Mouse (Mus musculus): ENCODE measurements around the gene Trit1. TPM values are rescaled to one million over a fixed set of nuclear protein-coding genes. Genes with fewer than 3 reads are reported as not detected.
"Not testable (repeated sequence)": the region's sequence is repeated elsewhere in the genome, so short reads cannot be mapped to it uniquely, and the experiment has no call there.

Trit1 gene
- total and polyA plus RNA-seq, 3 experiments, result 2.4 to 5.5 (median 5.4) TPM

DNA sequence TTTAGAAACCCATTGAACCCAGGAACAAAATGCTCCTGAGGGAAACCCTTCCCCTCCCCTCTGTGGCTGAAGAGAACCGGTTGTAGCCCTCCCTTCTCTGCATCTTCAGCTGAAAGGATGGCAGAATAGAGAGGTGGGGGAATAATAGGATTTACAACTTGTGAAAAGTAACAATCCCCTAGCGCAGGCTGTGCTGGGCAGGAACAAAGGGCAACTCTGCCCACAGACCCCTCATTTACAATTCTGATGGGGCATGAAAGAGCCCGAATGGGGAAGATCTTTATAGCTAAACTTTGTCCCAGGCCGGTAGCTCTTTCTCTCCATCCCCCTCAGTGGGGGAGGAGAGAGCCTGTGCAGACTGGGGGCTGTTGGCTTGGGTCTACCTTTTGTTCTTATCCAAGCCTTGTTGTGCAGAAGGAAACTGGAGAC, 17.1 kb upstream of the Trit1 start:
- no peak for TF ChIP-seq EP300 (IDR thresholded peaks at IDR 0.05; ENCODE audit: insufficient read depth, low read depth, low read length)
- no peak for TF ChIP-seq POLR2A (IDR thresholded peaks at IDR 0.05; ENCODE audit: insufficient read depth, low read depth, low read length)
- no peaks in the 10 kb centered on the region for H3K79me2 ChIP-seq (replicated peaks; ENCODE audit: control insufficient read depth, insufficient read depth, low read length)
- no peak overlapping the region for H3K4me3 ChIP-seq
- no peak overlapping the region for H3K27ac ChIP-seq
- 34% methylated on average over 4 of the region's 4 CpGs for WGBS
- no peak overlapping the region for H3K9ac ChIP-seq (ENCODE audit: low read depth, low read length)
- no peaks in the 10 kb centered on the region for H3K4me1 ChIP-seq (ENCODE audit: control insufficient read depth, insufficient read depth, low read length)
- intact Hi-C loops (cut with DNase I), result no loop called here
- H3K36me3 ChIP-seq (ENCODE audit: control insufficient read depth, insufficient read depth, low read length), result no peaks in the 10 kb centered on the region
- no peak for DNase-seq
- peaks cover 6% of the 10 kb centered on the region; the same call in 1 of the 2 replicates for H3K27me3 ChIP-seq (ENCODE audit: control insufficient read depth, insufficient read depth, low read length)

DNA sequence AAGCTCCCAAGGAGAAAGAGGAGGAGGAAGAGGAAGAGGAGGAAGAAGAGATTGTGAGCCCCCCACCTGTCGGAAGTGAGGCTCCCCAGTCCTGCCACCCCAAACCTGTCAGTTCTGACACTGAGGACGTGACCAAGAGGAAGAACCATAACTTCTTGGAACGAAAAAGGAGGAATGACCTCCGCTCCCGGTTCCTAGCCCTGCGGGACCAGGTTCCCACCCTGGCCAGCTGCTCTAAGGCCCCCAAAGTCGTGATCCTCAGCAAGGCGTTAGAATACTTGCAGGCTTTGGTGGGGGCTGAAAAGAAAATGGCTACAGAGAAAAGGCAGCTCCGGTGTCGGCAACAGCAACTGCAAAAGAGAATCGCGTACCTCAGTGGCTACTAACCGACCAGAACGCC, 16.3 kb upstream of the Trit1 start:
- Histone ChIP-seq H3K27me3 (ENCODE audit: control insufficient read depth, insufficient read depth, low read length) (peaks cover 6% of the 10 kb centered on the region; the same call in 1 of the 2 replicates), H3K79me2 (replicated peaks; ENCODE audit: control insufficient read depth, insufficient read depth, low read length) (no peaks in the 10 kb centered on the region), H3K4me1 (ENCODE audit: control insufficient read depth, insufficient read depth, low read length) (no peaks in the 10 kb centered on the region), H3K27ac (no peak overlapping the region), H3K36me3 (ENCODE audit: control insufficient read depth, insufficient read depth, low read length) (no peaks in the 10 kb centered on the region), H3K4me3 (no peak overlapping the region), H3K9ac (ENCODE audit: low read depth, low read length) (no peak overlapping the region)
- intact Hi-C loops (cut with DNase I), result no loop called here
- WGBS, result 70% methylated on average over 14 of the region's 14 CpGs
- TF ChIP-seq POLR2A (IDR thresholded peaks at IDR 0.05; ENCODE audit: insufficient read depth, low read depth, low read length) (no peak), EP300 (IDR thresholded peaks at IDR 0.05; ENCODE audit: insufficient read depth, low read depth, low read length) (no peak), CTCF (IDR thresholded peaks at IDR 0.05) (no peak)
- DNase-seq, result no peak

DNA sequence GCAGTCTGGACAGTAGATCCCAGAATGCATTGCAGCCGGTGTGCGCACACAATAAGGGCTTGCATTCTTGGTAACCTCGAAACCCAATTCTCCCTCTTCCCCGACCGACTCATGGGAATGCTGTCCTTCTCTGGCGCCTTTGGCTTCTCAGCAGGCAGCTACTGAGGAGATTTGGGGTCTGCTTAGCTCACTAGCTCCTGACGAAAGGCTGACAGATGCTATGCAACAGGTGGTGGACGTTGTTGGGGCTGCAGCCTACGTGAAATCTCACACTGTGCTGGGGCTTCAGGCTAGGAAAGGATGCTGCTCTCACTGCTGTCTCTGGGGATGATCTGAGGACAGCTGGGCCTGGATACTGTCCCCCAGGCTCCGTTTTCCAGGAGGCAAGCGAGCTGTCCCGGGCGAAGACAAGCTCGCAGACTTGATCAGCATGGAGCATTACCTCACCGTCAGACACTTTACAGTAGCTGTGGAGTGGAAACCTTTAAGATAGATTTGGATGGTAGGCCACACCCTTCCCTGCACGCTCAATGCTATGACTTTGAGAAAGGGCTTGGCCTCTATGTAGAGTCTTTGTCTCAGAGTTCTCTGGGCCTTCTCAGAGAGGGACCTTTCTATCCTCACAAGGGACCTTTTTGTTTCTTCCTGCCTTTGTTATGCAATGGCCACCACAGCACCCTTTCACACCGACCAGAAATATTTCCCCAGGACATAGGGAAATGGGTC, 15.6 kb upstream of the Trit1 start:
- Histone ChIP-seq H3K4me1 (ENCODE audit: control insufficient read depth, insufficient read depth, low read length) (no peaks in the 10 kb centered on the region), H3K9ac (ENCODE audit: low read depth, low read length) (no peak overlapping the region), H3K4me3 (no peak overlapping the region), H3K36me3 (ENCODE audit: control insufficient read depth, insufficient read depth, low read length) (no peaks in the 10 kb centered on the region), H3K79me2 (replicated peaks; ENCODE audit: control insufficient read depth, insufficient read depth, low read length) (no peaks in the 10 kb centered on the region), H3K27ac (no peak overlapping the region), H3K27me3 (ENCODE audit: control insufficient read depth, insufficient read depth, low read length) (peaks cover 5% of the 10 kb centered on the region; the same call in 1 of the 2 replicates)
- intact Hi-C loops (cut with DNase I), result no loop called here
- WGBS, result 51% methylated on average over 17 of the region's 17 CpGs
- no peak for DNase-seq
- TF ChIP-seq EP300 (IDR thresholded peaks at IDR 0.05; ENCODE audit: insufficient read depth, low read depth, low read length), result no peak
- no peak for TF ChIP-seq CTCF (IDR thresholded peaks at IDR 0.05)
- TF ChIP-seq POLR2A (IDR thresholded peaks at IDR 0.05; ENCODE audit: insufficient read depth, low read depth, low read length), result no peak

DNA sequence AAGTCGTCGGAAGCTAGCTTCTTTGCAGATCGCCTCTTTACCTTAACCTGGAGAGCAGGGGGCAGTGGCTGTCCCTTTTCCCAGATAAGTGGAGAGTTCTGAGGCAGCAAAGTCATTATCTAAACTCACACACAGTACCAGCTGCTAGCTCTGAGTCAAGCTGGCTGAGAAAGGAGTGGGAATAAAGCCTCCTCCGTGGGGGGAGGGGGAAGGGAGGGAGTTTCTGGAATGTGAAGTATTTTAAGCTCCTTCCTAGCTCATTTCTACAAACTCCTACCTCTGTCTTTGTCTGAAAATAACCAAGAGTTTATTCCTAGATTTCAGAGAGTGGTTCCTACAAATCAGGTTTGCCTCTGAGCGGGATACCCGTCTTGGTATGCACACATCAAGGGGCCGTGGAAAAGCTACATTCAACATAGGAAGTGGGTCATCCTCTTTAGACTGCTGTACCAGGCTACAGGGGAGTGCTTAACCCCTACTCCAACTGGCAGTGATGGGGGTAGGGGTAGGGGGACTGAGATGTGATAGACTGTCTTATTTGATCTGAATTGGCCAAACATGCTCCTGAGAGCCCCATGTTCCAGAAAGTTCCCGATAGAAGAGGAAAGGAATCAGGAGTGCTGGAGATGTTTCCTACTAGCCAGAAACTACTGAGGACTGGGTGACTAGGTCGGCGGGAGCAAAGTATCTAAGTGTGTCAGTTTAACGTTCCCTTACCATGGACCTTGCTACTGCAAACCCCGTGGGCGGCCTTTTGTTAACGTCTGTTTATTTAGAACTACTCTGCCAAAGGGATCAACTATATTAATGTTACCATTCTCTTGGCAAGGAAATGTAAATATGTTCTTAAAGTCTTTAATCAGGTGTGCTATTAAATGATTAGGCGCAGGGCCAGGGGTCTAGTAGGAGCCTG, 11.1 kb upstream of the Trit1 start:
- intact Hi-C loops (cut with DNase I), result no loop called here
- 35% methylated on average over 15 of the region's 15 CpGs for WGBS
- no peaks in the 10 kb centered on the region for H3K27me3 ChIP-seq (ENCODE audit: control insufficient read depth, insufficient read depth, low read length)
- no peak for TF ChIP-seq CTCF (IDR thresholded peaks at IDR 0.05)
- TF ChIP-seq POLR2A (IDR thresholded peaks at IDR 0.05; ENCODE audit: insufficient read depth, low read depth, low read length), result no peak
- TF ChIP-seq EP300 (IDR thresholded peaks at IDR 0.05; ENCODE audit: insufficient read depth, low read depth, low read length), result no peak
- no peaks in the 10 kb centered on the region for H3K4me1 ChIP-seq (ENCODE audit: control insufficient read depth, insufficient read depth, low read length)
- no peak overlapping the region for H3K27ac ChIP-seq
- no peaks in the 10 kb centered on the region for H3K79me2 ChIP-seq (replicated peaks; ENCODE audit: control insufficient read depth, insufficient read depth, low read length)
- no peaks in the 10 kb centered on the region for H3K36me3 ChIP-seq (ENCODE audit: control insufficient read depth, insufficient read depth, low read length)
- no peak for DNase-seq
- no peak overlapping the region for H3K9ac ChIP-seq (ENCODE audit: low read depth, low read length)
- H3K4me3 ChIP-seq, result no peak overlapping the region

DNA sequence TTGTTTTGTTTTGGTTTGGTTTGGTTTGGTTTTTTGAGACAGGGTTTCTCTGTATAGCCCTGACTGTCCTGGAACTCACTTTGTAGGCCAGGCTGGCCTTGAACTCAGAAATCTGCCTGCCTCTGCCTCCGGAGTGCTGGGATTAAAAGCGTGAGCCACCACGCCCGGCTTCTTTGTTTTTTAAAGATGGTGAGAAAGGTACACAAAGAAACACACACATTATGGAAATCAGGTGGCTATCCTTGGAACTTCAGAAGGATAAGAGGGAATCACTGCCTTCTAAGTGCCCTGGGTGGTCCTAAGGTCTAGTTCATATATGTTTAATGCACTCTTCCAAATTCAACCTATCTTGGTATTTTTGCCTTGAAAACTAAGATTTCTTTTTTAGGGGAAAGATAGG, 3.9 kb upstream of the Trit1 start:
- 94% methylated on average over 4 of the region's 4 CpGs for WGBS
- intact Hi-C loops (cut with DNase I); H3K9ac ChIP-seq (ENCODE audit: low read depth, low read length); H3K36me3 ChIP-seq (ENCODE audit: control insufficient read depth, insufficient read depth, low read length); DNase-seq; H3K4me3 ChIP-seq; H3K27me3 ChIP-seq (ENCODE audit: control insufficient read depth, insufficient read depth, low read length); H3K4me1 ChIP-seq (ENCODE audit: control insufficient read depth, insufficient read depth, low read length); H3K27ac ChIP-seq; H3K79me2 ChIP-seq (replicated peaks; ENCODE audit: control insufficient read depth, insufficient read depth, low read length): not testable (repeated sequence)

All from heart, adult 2 months (tissue).